Mouse (Mus musculus) hindbrain, embryonic 11.5 days (tissue): ENCODE measurements around the gene Jph4. TPM values are rescaled to one million over a fixed set of nuclear protein-coding genes. Genes with fewer than 3 reads are reported as not detected.
A peak's percentile ranks its signal among the peaks of the same experiment; 100 is the strongest.

Source experiments
- ATAC-seq: fragments of 200-750 bp; cut with Nextera tagmentation; 2 replicates; pipeline ENCODE4 v1.8.0; 2017; ENCODE audit warnings: mild to moderate bottlenecking, moderate TSS enrichment, moderate library complexity; ENCODE audit not compliant: low FRiP score
- DNase-seq: peaks from one replicate; pipeline ENCODE4 v3.0.0-alpha.2; 2015; ENCODE audit warnings: low spot score
- H3K27ac ChIP-seq: fragments of 300-500 bp; sonication (generic); 2 replicates; pipeline ENCODE4 v1.5.1; 2014; ENCODE audit warnings: mild to moderate bottlenecking, low read depth, low read length
- H3K27me3 ChIP-seq: fragments of 300-500 bp; sonication (generic); 2 replicates; pipeline ENCODE4 v1.6.1; 2014; ENCODE audit warnings: mild to moderate bottlenecking, low read length, moderate library complexity, mixed read lengths; ENCODE audit not compliant: control insufficient read depth, insufficient read depth
- H3K36me3 ChIP-seq: fragments of 300-500 bp; sonication (generic); 2 replicates; pipeline ENCODE4 v1.6.1; 2014; ENCODE audit warnings: mild to moderate bottlenecking, low read length, moderate library complexity, mixed read lengths; ENCODE audit not compliant: control insufficient read depth, insufficient read depth
- H3K4me1 ChIP-seq: fragments of 300-500 bp; sonication (generic); replicated peaks from 2 replicates; pipeline ENCODE4 v1.6.1; 2014; ENCODE audit warnings: low read length, mixed read lengths; ENCODE audit not compliant: control insufficient read depth, insufficient read depth
- H3K4me2 ChIP-seq: fragments of 300-500 bp; sonication (generic); replicated peaks from 2 replicates; pipeline ENCODE4 v1.6.1; 2014; ENCODE audit warnings: mild to moderate bottlenecking, low read depth, low read length
- H3K4me3 ChIP-seq: fragments of 300-500 bp; sonication (generic); 2 replicates; pipeline ENCODE4 v1.5.1; 2014; ENCODE audit warnings: low read depth, low read length
- H3K9ac ChIP-seq: fragments of 300-500 bp; sonication (generic); 2 replicates; pipeline ENCODE4 v1.6.1; 2014; ENCODE audit warnings: low read depth, low read length
- H3K9me3 ChIP-seq: fragments of 300-500 bp; sonication (generic); 2 replicates; pipeline ENCODE4 v1.6.1; 2016; ENCODE audit warnings: low read length; ENCODE audit not compliant: control insufficient read depth
- WGBS: fragments of 180-500 bp; shearing (Covaris S2); extraction: QIAGEN DNeasy Blood & Tissue Kit; methylation state at CpG from one replicate; pipeline ENCODE4 v1.1.7; 2014; 5-methylcytosine and 5-hydroxymethylcytosine counted together
- polyA plus RNA-seq: library from polyadenylated mRNA; unstranded; fragments of >200 nt; fragmentation: Nextera tagmentation; extraction: Ambion mirVana; gene quantifications from 2 replicates; pipeline ENCODE4 v1.2.1, GENCODE M21; 2014

Jph4 gene
- polyA plus RNA-seq, 1 experiment from 2014 or later, result 2.8 TPM

- H3K4me3 ChIP-seq, result no peak overlapping the region
- no peak overlapping the region for H3K27ac ChIP-seq
- no peak overlapping the region for H3K9ac ChIP-seq
- H3K9me3 ChIP-seq, result no peaks in the 10 kb centered on the region
- peaks cover 17% of the 10 kb centered on the region for H3K4me1 ChIP-seq
- H3K27me3 ChIP-seq, result peaks cover 41% of the 10 kb centered on the region
- no peaks in the 10 kb centered on the region for H3K36me3 ChIP-seq
- 81% methylated on average over 2 of the region's 2 CpGs for WGBS
- H3K4me2 ChIP-seq, result no peak overlapping the region
- ATAC-seq (no peak), DNase-seq (no peak)
Observed at GRCm38 (mm10) chr14:55111720-55112119, 5.0 kb downstream of the Jph4 start.

DNA sequence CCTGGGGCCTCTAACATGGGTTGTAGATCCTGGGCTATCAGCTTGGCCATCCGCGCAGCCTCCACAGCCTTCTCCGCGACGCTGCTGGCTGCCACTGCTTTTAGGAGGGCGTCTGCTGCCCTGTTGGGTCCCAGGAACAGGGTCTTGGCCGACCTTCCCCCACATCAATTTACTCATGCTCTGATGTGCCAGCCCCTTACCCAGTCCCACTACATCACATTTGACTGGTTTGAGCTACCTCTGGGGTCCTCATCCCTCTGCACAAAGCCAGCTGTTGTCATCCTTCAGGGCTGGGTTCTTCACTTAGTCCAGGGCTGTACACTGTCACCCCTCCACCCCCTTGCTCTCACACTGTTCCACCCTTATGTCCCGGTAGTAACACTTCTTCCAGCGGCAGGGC, 6.7 kb downstream of the Jph4 start:
- Histone ChIP-seq H3K27me3 (peaks cover 29% of the 10 kb centered on the region), H3K4me2 (no peak overlapping the region), H3K27ac (no peak overlapping the region), H3K9me3 (no peaks in the 10 kb centered on the region), H3K4me3 (no peak overlapping the region), H3K4me1 (peaks cover 19% of the 10 kb centered on the region), H3K36me3 (no peaks in the 10 kb centered on the region), H3K9ac (no peak overlapping the region)
- ATAC-seq (no peak), DNase-seq (no peak)
- WGBS, result 21% methylated on average over 9 of the region's 9 CpGs

- Histone ChIP-seq H3K4me3 (no peak overlapping the region), H3K27ac (no peak overlapping the region)
Observed at GRCm38 (mm10) chr14:55109048-55109873, 7.5 kb downstream of the Jph4 start.

GRCm38 (mm10) chr14:55108202-55108870, 8.4 kb downstream of the Jph4 start:
- Histone ChIP-seq H3K4me2 (no peak overlapping the region), H3K27ac (no peak overlapping the region), H3K9ac (no peak overlapping the region), H3K4me1 (peaks cover 14% of the 10 kb centered on the region; the same call in 1 of the 2 replicates), H3K27me3 (peaks cover 14% of the 10 kb centered on the region), H3K36me3 (no peaks in the 10 kb centered on the region), H3K9me3 (no peaks in the 10 kb centered on the region), H3K4me3 (no peak overlapping the region)
- WGBS, result 19% methylated on average over 9 of the region's 9 CpGs
- DNase-seq (no peak), ATAC-seq (peak; percentile 57)

More at GRCm38 (mm10) chr14:55109048-55109873, 7.5 kb downstream of the Jph4 start:
- Histone ChIP-seq H3K9me3 (no peaks in the 10 kb centered on the region), H3K36me3 (no peaks in the 10 kb centered on the region), H3K4me2 (peak overlapping the region; percentile 22), H3K9ac (0 out of 2 replicates have a peak overlapping the region, but pooled peaks have one; percentile 19), H3K4me1 (peaks cover 18% of the 10 kb centered on the region; the same call in 1 of the 2 replicates), H3K27me3 (peaks cover 23% of the 10 kb centered on the region)
- DNase-seq (no peak), ATAC-seq (no peak)
- WGBS, result 14% methylated on average over 21 of the region's 21 CpGs

DNA sequence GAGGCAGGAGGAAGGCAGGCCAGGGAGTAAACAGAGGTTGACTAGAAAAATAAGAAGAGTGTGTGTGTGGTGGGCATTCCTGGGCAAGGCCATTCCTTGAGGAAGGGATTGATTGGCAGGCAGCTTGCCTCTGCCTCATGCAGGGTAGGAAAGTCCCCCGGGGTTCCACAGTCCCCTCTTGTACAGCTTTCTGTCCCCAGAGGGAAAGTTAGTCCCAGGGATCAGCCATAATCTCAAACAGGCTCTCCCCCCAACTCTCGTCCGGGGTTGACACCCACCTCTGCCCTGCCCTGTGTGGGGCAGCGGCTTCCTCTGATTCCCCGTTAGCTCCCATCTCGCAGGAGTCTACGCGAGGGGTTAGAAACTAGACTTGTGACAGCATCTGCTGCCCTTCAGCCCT, 9.7 kb downstream of the Jph4 start:
- Histone ChIP-seq H3K4me2 (no peak overlapping the region), H3K27ac (no peak overlapping the region), H3K27me3 (peaks cover 7% of the 10 kb centered on the region; the same call in 1 of the 2 replicates), H3K9ac (no peak overlapping the region), H3K4me1 (peaks cover 14% of the 10 kb centered on the region; the same call in 1 of the 2 replicates), H3K4me3 (no peak overlapping the region), H3K36me3 (no peaks in the 10 kb centered on the region), H3K9me3 (no peaks in the 10 kb centered on the region)
- WGBS, result 77% methylated on average over 8 of the region's 8 CpGs
- ATAC-seq (no peak), DNase-seq (no peak)

- peaks cover 7% of the 10 kb centered on the region; the same call in 1 of the 2 replicates for H3K27me3 ChIP-seq
Observed at GRCm38 (mm10) chr14:55105836-55106809, 10.6 kb downstream of the Jph4 start, which contains the start of gene Ap1g2. Ap1g2 (minus strand) TSS chr14:55106593.

DNA sequence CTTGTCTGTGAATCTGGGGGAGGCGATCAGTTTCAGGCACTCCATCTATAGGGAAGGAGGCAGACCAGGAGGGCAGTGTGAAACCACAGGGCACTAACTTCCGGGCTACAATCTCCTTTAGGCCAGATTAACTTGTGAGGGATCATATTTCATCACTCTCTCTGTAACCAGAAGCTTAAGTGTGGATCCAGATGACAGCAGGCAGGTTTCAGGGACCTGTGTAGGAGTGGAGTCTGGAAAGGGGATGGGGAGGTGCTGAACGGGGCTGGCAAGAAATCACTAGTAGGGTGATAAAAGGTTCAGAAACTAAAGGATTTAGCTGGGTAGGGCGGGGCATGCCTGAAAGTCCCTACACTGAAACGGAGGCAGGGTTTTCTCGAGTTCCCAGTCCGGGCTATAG, 11.3 kb downstream of the Jph4 start:
- Histone ChIP-seq H3K4me1 (peaks cover 14% of the 10 kb centered on the region; the same call in 1 of the 2 replicates), H3K4me2 (peak overlapping the region; percentile 86), H3K27ac (no peak overlapping the region), H3K9me3 (no peaks in the 10 kb centered on the region), H3K4me3 (peak overlapping the region; percentile 41), H3K27me3 (peaks cover 6% of the 10 kb centered on the region; the same call in 1 of the 2 replicates), H3K9ac (no peak overlapping the region; the same call in 1 of the 2 replicates), H3K36me3 (no peaks in the 10 kb centered on the region)
- DNase-seq (no peak), ATAC-seq (no peak)
- 8% methylated on average over 7 of the region's 7 CpGs for WGBS

More at GRCm38 (mm10) chr14:55105836-55106809, 10.6 kb downstream of the Jph4 start, which contains the start of gene Ap1g2:
- peaks cover 14% of the 10 kb centered on the region; the same call in 1 of the 2 replicates for H3K4me1 ChIP-seq
- ATAC-seq (peak; percentile 55), DNase-seq (peak; percentile 80)
- peak within 1 kb of the TSS; percentile 86 for H3K4me2 ChIP-seq
- peak within 1 kb of the TSS; percentile 41 for H3K4me3 ChIP-seq
- WGBS, result under 1% methylated on average over 39 of the region's 39 CpGs
- H3K9me3 ChIP-seq, result no peaks in the 10 kb centered on the region
- no peaks in the 10 kb centered on the region for H3K36me3 ChIP-seq
- H3K9ac ChIP-seq, result peak within 1 kb of the TSS; percentile 73
- H3K27ac ChIP-seq, result no peak within 1 kb of the TSS

DNA sequence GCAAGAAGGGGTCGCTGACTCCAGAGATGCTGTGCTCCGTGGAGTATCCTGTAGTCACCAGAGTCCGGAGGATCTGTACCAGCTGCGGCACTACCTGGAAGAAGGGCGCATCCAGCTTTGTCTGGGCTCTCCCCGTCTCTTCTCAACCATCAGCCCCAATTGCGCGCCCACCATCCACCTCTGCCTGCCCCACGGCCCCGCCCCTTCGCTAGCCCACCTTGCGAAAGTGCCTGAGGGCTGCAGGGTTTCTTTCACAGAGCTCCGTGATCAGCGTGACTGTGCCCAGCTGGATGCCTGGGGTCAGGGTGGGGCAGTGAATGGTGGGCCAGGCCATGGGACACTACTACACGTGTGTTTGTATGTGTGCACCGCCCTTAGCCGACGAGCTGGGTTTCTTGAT, 12.4 kb downstream of the Jph4 start:
- Histone ChIP-seq H3K9ac (no peak overlapping the region), H3K36me3 (no peaks in the 10 kb centered on the region), H3K4me1 (peaks cover 14% of the 10 kb centered on the region; the same call in 1 of the 2 replicates), H3K27me3 (no peaks in the 10 kb centered on the region), H3K9me3 (no peaks in the 10 kb centered on the region), H3K4me2 (no peak overlapping the region), H3K27ac (no peak overlapping the region), H3K4me3 (no peak overlapping the region)
- ATAC-seq, result no peak
- 87% methylated on average over 18 of the region's 18 CpGs for WGBS
- DNase-seq, result no peak
